Mouse (Mus musculus) MEL-GATA-1-ER (cell line): ENCODE data around the gene Tmem41b.

Experiments
- DNase-seq: peaks from one replicate; pipeline ENCODE4 v3.0.0-alpha.2; 2012; ENCODE audit warnings: low read depth; ENCODE audit errors: extremely low read depth

The Tmem41b gene

GRCm38 (mm10) chr7:109924965-109925364 is 61.8 kb downstream of the Tmem41b start:
- DNase-seq, result no peak

GRCm38 (mm10) chr7:109922889-109923288 is 63.8 kb downstream of the Tmem41b start:
- no peak for DNase-seq
